Mouse (Mus musculus) hindbrain, embryonic 16.5 days (tissue): ENCODE measurements around the gene Rbm4b. TPM values are rescaled to one million over a fixed set of nuclear protein-coding genes. Genes with fewer than 3 reads are reported as not detected.
"Not testable (repeated sequence)": the region's sequence is repeated elsewhere in the genome, so short reads cannot be mapped to it uniquely, and the experiment has no call there.

ENCODE experiments used
- ATAC-seq: fragments of 200-750 bp; cut with Nextera tagmentation; 2 replicates; pipeline ENCODE4 v1.8.0; 2017; ENCODE audit warnings: moderate TSS enrichment, moderate library complexity
- H3K27ac ChIP-seq: fragments of 300-500 bp; sonication (generic); 2 replicates; pipeline ENCODE4 v1.5.1; 2014; ENCODE audit warnings: low read depth, mild to moderate bottlenecking, control low read depth, low read length, moderate library complexity
- H3K27me3 ChIP-seq: fragments of 300-500 bp; sonication (generic); replicated peaks from 2 replicates; pipeline ENCODE4 v1.6.1; 2014; ENCODE audit warnings: low read length; ENCODE audit not compliant: control insufficient read depth, insufficient read depth
- H3K36me3 ChIP-seq: fragments of 300-500 bp; sonication (generic); 2 replicates; pipeline ENCODE4 v1.6.1; 2014; ENCODE audit warnings: mild to moderate bottlenecking, low read length, moderate library complexity, mixed read lengths; ENCODE audit not compliant: control insufficient read depth, insufficient read depth
- H3K4me1 ChIP-seq: fragments of 300-500 bp; sonication (generic); 2 replicates; pipeline ENCODE4 v1.6.1; 2014; ENCODE audit warnings: low read depth, low read length; ENCODE audit not compliant: control insufficient read depth, insufficient read depth
- H3K4me2 ChIP-seq: fragments of 300-500 bp; sonication (generic); 2 replicates; pipeline ENCODE4 v1.6.1; 2014; ENCODE audit warnings: mild to moderate bottlenecking, low read length, control low read depth, moderate library complexity
- H3K4me3 ChIP-seq: fragments of 300-500 bp; sonication (generic); 2 replicates; pipeline ENCODE4 v1.5.1; 2014; ENCODE audit warnings: mild to moderate bottlenecking, low read length, control low read depth, moderate library complexity
- H3K9ac ChIP-seq: fragments of 300-500 bp; sonication (generic); 2 replicates; pipeline ENCODE4 v1.6.1; 2014; ENCODE audit warnings: low read depth, mild to moderate bottlenecking, control low read depth, low read length, moderate library complexity
- H3K9me3 ChIP-seq: fragments of 300-500 bp; sonication (generic); 2 replicates; pipeline ENCODE4 v1.6.1; 2014; ENCODE audit warnings: mild to moderate bottlenecking, low read length, moderate library complexity; ENCODE audit not compliant: control insufficient read depth
- WGBS: fragments of 180-500 bp; shearing (Covaris S2); extraction: QIAGEN DNeasy Blood & Tissue Kit; methylation state at CpG from one replicate; pipeline ENCODE4 v1.1.7; 2014; 5-methylcytosine and 5-hydroxymethylcytosine counted together
- polyA plus RNA-seq: library from polyadenylated mRNA; unstranded; fragments of >200 nt; fragmentation: Nextera tagmentation; extraction: Ambion mirVana; gene quantifications from 2 replicates; pipeline ENCODE4 v1.2.1, GENCODE M21; 2015

The Rbm4b gene
- polyA plus RNA-seq, 1 experiment from 2014 or later, result 124 TPM

DNA sequence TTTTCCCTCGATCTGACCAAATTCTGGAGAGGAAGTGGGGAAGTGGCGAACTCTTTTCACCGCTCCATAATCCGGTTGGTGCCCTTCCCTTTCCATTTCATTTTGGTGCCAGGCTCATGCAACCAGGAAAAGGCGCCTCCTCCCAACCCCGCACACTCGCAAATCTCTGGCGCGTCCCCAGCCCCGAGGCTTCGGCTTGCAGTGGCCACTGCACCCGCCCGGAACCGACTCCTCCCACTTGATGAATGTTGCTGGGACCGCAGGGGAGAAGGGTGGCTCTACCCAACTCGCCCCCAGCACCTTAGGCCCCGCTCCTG lies 54.4 kb downstream of the Rbm4b start:
- Histone ChIP-seq H3K36me3 (no peaks in the 10 kb centered on the region), H3K27ac (peak overlapping the region; percentile 97), H3K9me3 (no peaks in the 10 kb centered on the region; the same call in 1 of the 2 replicates), H3K4me3 (peak overlapping the region; percentile 93), H3K4me2 (peak overlapping the region; percentile 94), H3K9ac (peak overlapping the region; percentile 71), H3K27me3 (no peaks in the 10 kb centered on the region), H3K4me1 (peaks cover 17% of the 10 kb centered on the region)
- WGBS, result 1% methylated on average over 15 of the region's 17 CpGs
- ATAC-seq, result no peak; the same call in 1 of the 2 replicates

DNA sequence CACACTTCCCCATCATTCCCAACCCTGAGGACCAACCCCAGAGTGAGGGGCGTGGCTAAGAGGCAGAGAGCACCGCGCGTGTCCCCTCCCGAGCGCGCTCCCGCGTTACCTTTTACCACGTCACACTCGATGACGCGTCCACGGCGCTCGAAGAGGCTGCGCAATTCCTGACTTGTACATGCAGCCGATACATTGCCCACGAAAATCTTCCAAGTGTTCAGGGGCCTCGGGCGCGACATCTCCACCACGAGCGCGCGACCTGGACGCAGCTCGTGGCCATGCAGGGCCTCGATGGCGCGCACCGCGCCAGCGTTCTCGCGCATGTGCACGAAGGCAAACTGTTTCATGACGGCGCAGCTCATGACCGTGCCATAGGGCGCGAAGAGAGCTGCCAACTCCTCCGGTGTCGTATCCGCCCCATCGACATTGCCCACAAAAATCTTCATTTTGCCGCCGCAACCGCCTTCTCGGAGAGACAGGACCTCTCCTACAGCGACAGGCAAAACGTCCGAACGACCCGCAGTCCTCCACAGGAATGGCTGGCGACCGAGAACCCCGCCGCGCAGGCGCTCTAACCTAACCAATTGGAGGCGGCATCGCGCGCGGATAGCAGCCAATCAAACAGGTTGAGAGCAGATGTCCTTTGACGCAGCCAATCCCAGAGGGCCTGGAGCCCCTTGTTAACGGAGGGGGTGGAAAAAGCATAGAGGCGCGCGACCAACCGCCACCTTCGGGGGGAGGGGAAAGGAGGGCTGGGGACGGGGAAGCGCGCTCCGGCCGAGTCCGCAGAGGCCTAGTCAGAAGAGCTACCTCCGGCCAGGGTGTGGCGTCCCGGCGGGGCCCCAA lies 55.0 kb downstream of the Rbm4b start, which contains the start of the genes Gm21992 and Rbm14:
Gm21992 (minus strand) TSS at position 550 of the 846 bp plus-strand sequence.
Rbm14 (minus strand) TSS at position 572 of the 846 bp plus-strand sequence.
- Histone ChIP-seq H3K9me3 (no peaks in the 10 kb centered on the region; the same call in 1 of the 2 replicates), H3K9ac (peak within 1 kb of the TSS; percentile 71), H3K27me3 (no peaks in the 10 kb centered on the region), H3K27ac (peak within 1 kb of the TSS; percentile 97), H3K36me3 (no peaks in the 10 kb centered on the region), H3K4me1 (peaks cover 17% of the 10 kb centered on the region), H3K4me3 (peak within 1 kb of the TSS; percentile 93), H3K4me2 (peak within 1 kb of the TSS; percentile 94)
- under 1% methylated on average over 83 of the region's 83 CpGs for WGBS
- ATAC-seq, result peak; percentile 99

DNA sequence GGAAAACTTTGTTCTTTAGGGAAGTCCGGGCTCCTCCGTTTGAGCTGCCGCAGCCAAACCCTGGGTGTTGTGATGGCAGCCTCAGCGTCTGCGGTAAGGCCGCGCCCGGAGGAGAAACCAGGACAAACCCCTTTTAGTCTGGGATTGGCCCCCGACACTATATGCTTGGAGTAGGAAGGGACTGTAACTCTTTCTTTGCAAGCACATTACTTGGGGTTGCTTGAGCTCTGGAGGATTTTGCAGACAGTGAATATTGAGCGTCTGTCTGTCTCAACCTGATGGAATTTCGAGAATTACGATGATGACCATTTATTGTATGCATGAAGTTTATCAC lies 55.6 kb downstream of the Rbm4b start:
- peak overlapping the region; percentile 67 for H3K4me2 ChIP-seq
- H3K27me3 ChIP-seq, result no peaks in the 10 kb centered on the region
- peak; percentile 48 for ATAC-seq
- H3K4me3 ChIP-seq, result peak overlapping the region; percentile 93
- WGBS, result 4% methylated on average over 12 of the region's 12 CpGs
- peak overlapping the region; percentile 97 for H3K27ac ChIP-seq
- H3K9ac ChIP-seq, result peak overlapping the region; percentile 71
- no peaks in the 10 kb centered on the region for H3K36me3 ChIP-seq
- H3K9me3 ChIP-seq, result no peaks in the 10 kb centered on the region; the same call in 1 of the 2 replicates
- peaks cover 17% of the 10 kb centered on the region for H3K4me1 ChIP-seq

DNA sequence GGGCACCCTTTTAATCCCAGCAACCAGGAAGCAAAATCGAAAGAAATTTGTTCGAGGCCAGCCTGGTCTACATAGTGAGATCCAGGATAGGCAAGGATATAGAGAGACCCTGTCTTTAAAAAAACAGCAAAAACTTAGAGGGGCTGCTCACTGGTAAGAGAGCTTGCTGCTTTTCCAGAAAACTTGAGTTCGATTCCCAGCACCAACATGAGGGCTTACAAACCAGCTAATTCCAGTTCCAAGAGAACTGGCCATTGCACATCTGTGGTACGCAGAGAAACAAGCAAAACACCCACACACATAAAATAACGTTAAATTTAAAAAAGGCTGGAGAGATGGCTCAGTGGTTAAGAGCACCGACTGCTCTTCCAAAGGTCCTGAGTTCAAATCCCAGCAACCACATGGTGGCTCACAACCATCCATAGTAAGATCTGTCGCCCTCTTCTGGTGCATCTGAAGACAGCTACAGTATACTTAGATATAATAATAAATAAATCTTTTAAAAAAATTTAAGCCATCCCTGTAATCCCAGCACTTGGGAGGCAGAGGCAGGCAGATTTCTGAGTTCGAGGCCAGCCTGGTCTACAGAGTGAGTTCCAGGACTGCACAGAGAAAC lies 56.1 kb downstream of the Rbm4b start:
- 78% methylated on average over 8 of the region's 8 CpGs for WGBS
- Histone ChIP-seq H3K4me1 (peaks cover 17% of the 10 kb centered on the region), H3K4me2 (peak overlapping the region; percentile 67), H3K9ac (peak overlapping the region; percentile 71), H3K4me3 (peak overlapping the region; percentile 93)
- H3K27me3 ChIP-seq, H3K9me3 ChIP-seq, ATAC-seq, H3K27ac ChIP-seq, H3K36me3 ChIP-seq: not testable (repeated sequence)

DNA sequence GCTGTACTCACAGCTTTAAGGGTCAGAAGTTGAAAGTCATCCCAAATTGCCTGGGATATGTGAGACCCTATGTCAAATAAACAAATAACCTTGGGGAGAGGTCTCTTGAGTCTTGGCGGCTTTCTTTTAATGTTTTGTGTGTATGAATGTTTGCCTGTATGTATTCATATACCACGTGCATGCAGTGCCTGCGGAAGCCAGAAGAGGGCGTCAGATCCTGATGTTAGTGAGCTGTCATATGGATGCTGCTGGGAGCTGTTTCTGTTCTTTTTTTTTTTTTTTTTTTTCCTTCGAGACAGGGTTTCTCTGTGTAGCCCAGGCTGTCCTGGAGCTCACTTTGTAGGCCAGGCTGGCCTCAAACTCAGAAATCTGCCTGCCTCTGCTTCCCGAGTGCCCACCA lies 56.7 kb downstream of the Rbm4b start:
- 83% methylated on average over 5 of the region's 6 CpGs for WGBS
- H3K27ac ChIP-seq, result no peak overlapping the region
- ATAC-seq, result no peak

More for the DNA sequence above, 56.7 kb downstream of the Rbm4b start:
- no peaks in the 10 kb centered on the region; the same call in 1 of the 2 replicates for H3K9me3 ChIP-seq
- H3K36me3 ChIP-seq, result no peaks in the 10 kb centered on the region
- no peak overlapping the region for H3K9ac ChIP-seq
- H3K4me3 ChIP-seq, result no peak overlapping the region
- H3K4me1 ChIP-seq, result peaks cover 17% of the 10 kb centered on the region
- H3K4me2 ChIP-seq, result no peak overlapping the region
- no peaks in the 10 kb centered on the region for H3K27me3 ChIP-seq

Other genes starting within 250 kb of the Rbm4b start
- 52.5 and 53.2 TPM in 2 replicates for gene Pcx, start 246.0 kb upstream of the Rbm4b start, polyA plus RNA-seq
- gene Lrfn4, start 140.8 kb upstream of the Rbm4b start, polyA plus RNA-seq, result 8.0 and 10.5 TPM in 2 replicates
- 51.8 and 54.8 TPM in 2 replicates for gene Rce1, start 130.9 kb upstream of the Rbm4b start, polyA plus RNA-seq
- 5.2 and 6.7 TPM in 2 replicates for gene Gm960, start 57.8 kb upstream of the Rbm4b start, polyA plus RNA-seq
- 21.7 and 31.4 TPM in 2 replicates for gene Sptbn2, start 45.3 kb upstream of the Rbm4b start, polyA plus RNA-seq
- gene Rbm4, start 37.4 kb downstream of the Rbm4b start, polyA plus RNA-seq, result 67.2 and 73.6 TPM in 2 replicates
- 21.3 and 24.2 TPM in 2 replicates for gene Gm21992, start 55.1 kb downstream of the Rbm4b start, polyA plus RNA-seq
- gene Rbm14, start 55.1 kb downstream of the Rbm4b start, polyA plus RNA-seq, result 59.5 and 65.0 TPM in 2 replicates
- 38.4 and 43.0 TPM in 2 replicates for gene Ccs, start 82.8 kb downstream of the Rbm4b start, polyA plus RNA-seq
- 0.57 and 0.74 TPM in 2 replicates for gene Ccdc87, start 82.9 kb downstream of the Rbm4b start, polyA plus RNA-seq
- gene Ctsf, start 98.6 kb downstream of the Rbm4b start, polyA plus RNA-seq, result 87.0 and 90.1 TPM in 2 replicates
- 2.7 and 3.5 TPM in 2 replicates for gene Actn3, start 121.4 kb downstream of the Rbm4b start, polyA plus RNA-seq
- gene Zdhhc24, start 122.2 kb downstream of the Rbm4b start, polyA plus RNA-seq, result 22.5 and 23.4 TPM in 2 replicates
- 8.1 and 8.8 TPM in 2 replicates for gene Bbs1, start 150.1 kb downstream of the Rbm4b start, polyA plus RNA-seq
- 102 and 115 TPM in 2 replicates for gene Dpp3, start 171.8 kb downstream of the Rbm4b start, polyA plus RNA-seq
- 13.5 and 14.6 TPM in 2 replicates for gene Peli3, start 186.6 kb downstream of the Rbm4b start, polyA plus RNA-seq
- 91.6 and 106 TPM in 2 replicates for gene Mrpl11, start 205.7 kb downstream of the Rbm4b start, polyA plus RNA-seq
- gene Npas4, start 233.8 kb downstream of the Rbm4b start, polyA plus RNA-seq, result 0.41 and 0.47 TPM in 2 replicates